Mouse (Mus musculus) layer of hippocampus, postnatal 14 days (tissue): ENCODE data around the gene Pfkp. TPM values are rescaled to one million over a fixed set of nuclear protein-coding genes. Genes with fewer than 3 reads are reported as not detected.

Experiments used
- DNase-seq, 2 experiments: peaks; one replicate each; pipeline ENCODE4 v3.0.0; 2021 to 2022; ENCODE audit warnings: low spot score in 2 of 2, mixed read lengths in 1 of 2
- total RNA-seq, 2 experiments: library from RNA; stranded (reverse); gene quantifications; 2 replicates each; pipeline ENCODE4 v1.2.3; 2021

Pfkp gene
- total RNA-seq, 2 experiments from 2014 or later: 245 to 257 TPM

GRCm38 (mm10) chr13:6637534-6638124, 10.9 kb downstream of the Pfkp start:
- no peak for DNase-seq

GRCm38 (mm10) chr13:6636976-6637375, 11.6 kb downstream of the Pfkp start:
- DNase-seq: no peak

- no peak for DNase-seq
These were observed 12.1 kb downstream of the Pfkp start for GRCm38 (mm10) chr13:6636520-6636919.

GRCm38 (mm10) chr13:6635138-6636076, 13.2 kb downstream of the Pfkp start:
- DNase-seq: no peak

- DNase-seq: no peak
These were observed 14.5 kb downstream of the Pfkp start for GRCm38 (mm10) chr13:6634063-6634462.

- DNase-seq: no peak
These were observed 15.1 kb downstream of the Pfkp start for GRCm38 (mm10) chr13:6633524-6633923.

GRCm38 (mm10) chr13:6632935-6633334, 15.6 kb downstream of the Pfkp start:
- DNase-seq: no peak

- no peak for DNase-seq
These were observed 16.1 kb downstream of the Pfkp start for GRCm38 (mm10) chr13:6632513-6632912.

GRCm38 (mm10) chr13:6631772-6632510, 16.6 kb downstream of the Pfkp start:
- peak in 1 of 2 experiments; percentile 22 for DNase-seq

- peak in 1 of 2 experiments; percentile 26 for DNase-seq
These were observed 17.9 kb downstream of the Pfkp start for GRCm38 (mm10) chr13:6630660-6631059.

- DNase-seq: no peak
These were observed 18.6 kb downstream of the Pfkp start for GRCm38 (mm10) chr13:6629927-6630326.

- no peak for DNase-seq
These were observed 19.4 kb downstream of the Pfkp start for GRCm38 (mm10) chr13:6628998-6629764.

GRCm38 (mm10) chr13:6628261-6628660, 20.3 kb downstream of the Pfkp start:
- DNase-seq: no peak

- no peak for DNase-seq
These were observed 21.2 kb downstream of the Pfkp start for GRCm38 (mm10) chr13:6627352-6627751.

GRCm38 (mm10) chr13:6626508-6627114, 22.0 kb downstream of the Pfkp start:
- DNase-seq: no peak

- DNase-seq: no peak
These were observed 22.6 kb downstream of the Pfkp start for GRCm38 (mm10) chr13:6625942-6626341.

GRCm38 (mm10) chr13:6624604-6625003, 24.0 kb downstream of the Pfkp start:
- DNase-seq: no peak

- no peak for DNase-seq
These were observed 24.5 kb downstream of the Pfkp start for GRCm38 (mm10) chr13:6624121-6624520.

- no peak for DNase-seq
These were observed 26.7 kb downstream of the Pfkp start for GRCm38 (mm10) chr13:6621831-6622230.

- DNase-seq: no peak
These were observed 28.3 kb downstream of the Pfkp start for GRCm38 (mm10) chr13:6620250-6620649.

- DNase-seq: no peak
These were observed 29.9 kb downstream of the Pfkp start for GRCm38 (mm10) chr13:6618711-6619110.
